Mouse (Mus musculus) layer of hippocampus, postnatal 14 days (tissue): ENCODE data around the gene Cmtm2a. TPM values are rescaled to one million over a fixed set of nuclear protein-coding genes. Genes with fewer than 3 reads are reported as not detected.
"Not testable (repeated sequence)": the region's sequence is repeated elsewhere in the genome, so short reads cannot be mapped to it uniquely, and the experiment has no call there.

ENCODE experiments used
- DNase-seq, 2 experiments: peaks; one replicate each; pipeline ENCODE4 v3.0.0; 2021 to 2022; ENCODE audit warnings: low spot score in 2 of 2, mixed read lengths in 1 of 2
- long read RNA-seq, 2 experiments: library from polyadenylated mRNA; stranded (forward); transcript quantifications; one replicate each; pipeline ENCODE4 v2.0.0; 2021
- total RNA-seq, 2 experiments: library from RNA; stranded (reverse); gene quantifications; 2 replicates each; pipeline ENCODE4 v1.2.3; 2021

Gene Cmtm2a
- not detected for total RNA-seq
- long read RNA-seq, experiment 1 = 0 reads
- long read RNA-seq, experiment 2 = 0 reads

DNA sequence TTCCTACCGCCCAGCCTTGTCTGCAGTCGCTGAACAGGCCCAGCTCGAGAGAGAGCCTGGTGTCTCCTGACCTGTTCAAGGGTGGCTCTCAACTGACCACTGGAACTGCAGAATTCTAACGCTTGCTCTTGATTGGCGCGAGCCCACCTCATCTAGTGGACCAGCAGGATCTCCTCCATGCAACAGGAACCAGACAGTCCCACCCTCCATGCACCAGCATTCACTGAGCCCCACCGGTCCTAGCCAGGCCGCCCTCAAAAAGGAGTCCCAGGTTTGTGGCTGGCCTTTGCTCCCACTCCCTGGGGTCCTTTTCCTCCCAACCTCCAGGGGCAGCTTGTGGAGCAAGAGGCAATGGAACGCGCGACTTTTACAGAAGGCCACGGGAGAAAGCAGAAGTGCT, at the start of gene Cmtm2a:
Gene Cmtm2a, minus strand, starts transcription at position 101 of the 400 bp plus-strand sequence.
- DNase-seq = not testable (repeated sequence)

DNA sequence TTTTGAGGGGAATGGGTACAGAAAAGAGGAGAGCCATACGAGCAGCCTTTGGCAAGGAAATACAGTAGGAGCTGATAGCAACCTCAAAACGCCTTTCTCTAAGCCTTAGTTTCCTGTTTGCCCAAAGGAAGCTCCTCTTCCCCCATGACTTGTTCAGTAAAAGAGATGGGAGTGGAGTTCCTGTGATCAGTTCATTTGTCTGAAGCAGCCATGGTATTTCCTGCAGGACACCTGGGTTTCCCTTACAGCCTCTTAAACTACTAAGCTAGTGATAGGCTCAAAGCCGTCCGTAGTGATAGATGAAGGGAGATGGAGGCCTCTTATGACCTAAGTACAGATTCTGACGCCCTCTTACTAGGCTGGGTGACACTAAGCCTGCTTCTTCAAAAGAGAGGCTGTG, 49.4 kb upstream of the Cmtm2a start:
- DNase-seq = no peak

DNA sequence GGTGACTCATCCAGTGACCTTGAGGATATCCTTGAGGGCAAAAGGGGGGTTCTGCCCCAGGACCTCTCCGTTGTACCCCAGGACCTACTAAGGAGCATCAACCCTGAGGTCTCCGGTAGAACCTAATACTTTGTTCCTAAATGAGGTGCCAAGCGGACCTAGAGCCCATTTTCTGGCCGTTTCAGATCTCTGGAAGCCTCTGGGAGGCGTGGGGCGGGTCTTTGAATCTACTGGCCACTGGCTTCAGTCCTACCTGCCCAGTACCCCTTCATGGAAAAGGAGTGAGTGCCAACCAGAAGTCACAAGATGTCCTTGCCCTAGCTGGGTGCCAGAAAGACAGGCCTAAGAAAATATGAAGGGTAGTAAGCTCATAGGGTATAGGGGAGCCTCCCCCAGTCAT, 48.7 kb upstream of the Cmtm2a start:
- DNase-seq = no peak

DNA sequence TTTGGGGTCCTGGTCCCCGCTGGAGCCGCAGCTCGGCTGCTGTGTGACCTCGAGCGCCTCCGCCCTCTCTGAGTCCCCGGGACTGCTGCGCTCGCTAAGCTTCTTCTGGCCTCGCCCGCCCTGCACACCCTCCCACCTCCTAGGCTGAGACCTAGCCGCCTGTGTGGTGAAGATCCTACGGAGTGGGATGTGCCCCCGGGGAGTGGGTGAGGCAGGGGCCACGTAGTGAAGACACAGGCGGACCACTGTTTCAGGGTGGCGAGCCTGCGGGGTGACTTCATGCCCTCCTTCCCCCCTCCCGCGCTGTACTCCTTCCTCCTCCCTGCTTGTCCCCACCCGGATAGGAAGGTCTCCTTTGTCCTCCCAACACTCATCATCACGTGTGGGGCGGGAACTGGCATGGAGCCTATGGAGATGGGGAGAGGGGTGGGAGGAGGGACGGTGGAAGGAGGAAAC, 48.2 kb upstream of the Cmtm2a start:
- DNase-seq = peak; percentile 35 to 48

DNA sequence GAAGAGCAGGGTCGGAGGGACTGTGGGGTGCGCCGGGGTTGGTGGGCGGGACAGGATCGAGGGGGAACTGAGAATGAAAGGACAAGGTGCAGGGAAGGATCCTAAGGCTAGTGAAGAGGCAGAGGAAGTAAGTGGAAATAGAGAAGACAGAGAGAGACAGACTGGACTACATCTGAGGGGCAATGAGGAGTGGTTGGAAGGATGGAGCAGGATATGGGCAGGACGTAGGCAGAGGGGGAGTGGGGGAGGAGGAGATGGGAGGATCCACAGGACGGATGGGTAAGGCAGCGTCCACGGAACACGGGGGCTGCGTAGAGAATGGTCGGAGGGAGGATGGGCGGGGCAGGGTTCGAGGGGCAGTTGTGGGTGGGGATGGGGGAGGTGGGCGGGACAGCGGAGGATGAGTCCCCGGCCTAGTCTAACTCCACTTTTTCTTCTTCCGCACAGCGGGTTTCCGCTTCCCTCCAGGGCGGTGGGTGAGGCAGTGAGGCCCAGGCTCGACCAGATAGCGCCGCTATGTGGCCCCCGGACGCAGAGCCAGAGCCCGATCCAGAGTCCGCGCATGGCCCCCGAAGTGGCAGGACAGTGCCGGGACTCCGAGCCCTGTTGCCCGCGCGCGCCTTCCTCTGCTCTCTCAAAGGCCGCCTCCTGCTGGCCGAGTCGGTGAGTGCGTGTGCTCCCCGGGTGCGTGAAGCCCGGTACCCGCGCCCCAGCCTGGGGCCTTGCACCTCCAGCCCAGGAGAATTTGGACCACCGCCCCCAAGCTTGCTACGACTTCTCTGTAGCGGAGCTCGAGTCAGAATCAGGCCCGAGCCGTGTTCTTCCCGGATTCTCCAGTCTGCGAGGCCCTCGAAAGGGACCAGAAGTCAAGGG, 47.5 kb upstream of the Cmtm2a start:
- peak; percentile 67 to 71 for DNase-seq

DNA sequence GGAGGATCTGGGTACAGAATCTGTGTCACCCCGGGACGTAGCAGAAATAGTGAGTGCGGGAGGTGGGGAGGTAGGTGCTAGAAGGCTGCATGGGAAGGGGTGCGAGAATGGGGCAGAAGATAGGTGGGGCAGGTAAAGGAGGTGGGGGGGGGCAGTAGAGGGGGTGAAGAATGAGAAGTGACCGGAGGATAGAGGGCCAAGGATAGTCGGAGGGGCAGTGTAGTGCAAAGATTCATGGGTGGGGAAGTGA, 46.9 kb upstream of the Cmtm2a start:
- DNase-seq = no peak

DNA sequence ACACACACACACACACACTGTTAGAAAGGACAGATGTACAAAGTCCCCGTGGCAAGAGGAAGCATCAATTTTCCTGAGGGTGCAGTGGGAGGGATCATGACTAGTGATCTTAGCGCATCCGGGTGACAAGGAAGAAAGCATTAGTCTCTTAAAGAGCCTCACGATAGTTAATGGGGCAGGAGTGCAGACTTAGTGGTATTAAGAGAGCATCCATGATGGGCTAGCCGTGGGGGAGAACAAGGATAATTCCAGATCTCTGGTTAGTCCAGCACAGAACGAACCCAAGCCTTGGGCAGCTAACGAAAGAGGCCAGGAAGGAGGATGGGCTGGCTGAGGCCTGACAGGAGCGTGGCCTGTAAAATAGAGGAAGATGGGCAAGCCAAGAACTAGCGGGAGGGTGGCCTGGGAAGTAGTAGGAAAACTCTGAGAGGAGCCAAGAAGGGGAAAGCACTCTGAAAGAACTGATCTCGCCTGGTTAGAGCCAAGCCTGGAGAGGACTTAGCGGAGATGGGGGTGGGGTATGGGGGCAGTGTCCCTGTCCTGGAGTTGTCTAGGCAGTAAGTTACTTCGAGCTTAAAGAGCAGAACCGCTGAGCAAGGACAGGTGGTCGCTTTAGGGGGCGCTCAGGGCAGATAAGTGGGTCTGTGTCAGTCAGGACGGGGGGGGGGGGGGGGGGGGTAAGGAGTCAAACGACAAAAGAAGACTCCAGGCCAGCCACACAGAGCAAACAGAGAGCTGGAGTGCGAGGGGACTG, 46.4 kb upstream of the Cmtm2a start, which contains the start of gene Cmtm3:
Gene Cmtm3, plus strand, starts transcription at position 182 of the 754 bp plus-strand sequence.
- peak in 1 of 2 experiments; percentile 51 for DNase-seq

DNA sequence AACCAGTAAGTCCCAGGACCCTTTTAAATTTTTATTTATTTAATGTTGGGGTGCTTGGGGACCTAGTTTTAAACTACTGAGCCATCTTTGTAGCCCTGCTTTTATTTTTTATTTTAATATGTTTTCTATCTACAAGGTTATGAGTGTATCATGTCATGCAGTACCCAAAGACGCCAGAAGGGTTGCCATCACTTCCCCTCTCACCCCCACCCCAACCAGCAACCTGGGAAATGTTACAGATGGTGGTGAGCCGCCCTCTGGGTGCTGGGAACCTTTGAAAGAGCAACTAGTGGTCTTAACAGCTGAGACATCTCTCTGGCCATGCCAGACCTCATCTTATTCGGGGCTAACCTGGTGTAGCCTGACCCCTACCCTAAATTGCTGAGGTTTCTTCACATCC, 44.9 kb upstream of the Cmtm2a start:
- DNase-seq = no peak

DNA sequence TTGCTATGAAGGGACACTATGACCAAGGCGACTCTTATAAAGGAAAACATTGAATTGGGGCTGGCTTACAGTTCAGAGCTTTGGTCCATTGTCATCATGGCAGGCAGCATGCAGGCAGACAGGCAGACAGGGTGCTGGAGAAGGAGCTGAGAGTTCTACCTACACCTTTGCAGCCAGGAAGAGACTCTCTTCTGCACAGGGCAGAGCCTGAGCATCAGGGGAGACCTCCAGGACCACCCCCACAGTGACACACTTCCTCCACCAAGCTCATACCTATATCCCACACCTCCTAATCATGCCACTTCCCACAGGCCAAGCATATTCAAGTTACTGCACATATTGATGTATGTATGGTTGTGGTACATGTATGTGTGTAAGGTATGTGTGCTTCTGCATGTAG, 43.8 kb upstream of the Cmtm2a start:
- DNase-seq = no peak

DNA sequence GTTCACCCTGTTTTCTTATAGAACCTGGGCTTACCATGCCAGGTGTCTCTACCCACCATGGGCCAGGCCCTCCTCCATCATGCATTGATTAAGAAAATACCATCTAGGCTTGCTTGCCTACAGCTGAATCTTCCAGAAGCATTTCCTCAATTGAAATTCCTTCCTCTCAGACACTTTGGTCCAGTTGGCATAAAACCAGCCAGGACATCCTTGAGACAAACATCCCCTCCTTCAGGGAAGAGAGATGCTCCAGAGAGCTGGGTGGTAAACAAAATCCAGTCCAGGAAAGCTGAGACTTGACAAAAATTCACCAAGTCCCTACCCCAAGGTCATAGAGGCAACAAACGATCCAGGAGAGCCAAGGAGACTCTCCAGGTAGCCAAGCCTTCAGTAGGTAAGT, 41.2 kb upstream of the Cmtm2a start:
- DNase-seq = no peak

DNA sequence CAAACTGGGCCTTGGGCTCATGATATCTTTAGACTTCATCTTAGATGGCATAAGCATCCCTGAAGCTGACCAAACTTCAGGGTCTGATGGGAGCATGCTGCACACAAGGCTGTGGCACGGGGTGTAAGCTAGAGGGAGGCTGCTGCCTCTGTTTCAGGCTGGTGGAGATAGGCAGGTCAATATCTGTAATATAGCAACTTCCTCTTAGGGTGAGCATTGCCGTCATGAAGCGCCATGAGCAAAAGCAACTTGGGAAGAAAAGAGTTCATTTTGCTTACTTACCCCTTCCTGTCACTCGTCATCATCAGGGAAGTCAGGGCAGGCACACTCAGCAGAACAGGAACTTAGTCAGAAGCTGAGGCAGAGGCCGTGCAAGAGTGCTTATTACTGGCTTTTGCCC, 40.8 kb upstream of the Cmtm2a start:
- DNase-seq = no peak

DNA sequence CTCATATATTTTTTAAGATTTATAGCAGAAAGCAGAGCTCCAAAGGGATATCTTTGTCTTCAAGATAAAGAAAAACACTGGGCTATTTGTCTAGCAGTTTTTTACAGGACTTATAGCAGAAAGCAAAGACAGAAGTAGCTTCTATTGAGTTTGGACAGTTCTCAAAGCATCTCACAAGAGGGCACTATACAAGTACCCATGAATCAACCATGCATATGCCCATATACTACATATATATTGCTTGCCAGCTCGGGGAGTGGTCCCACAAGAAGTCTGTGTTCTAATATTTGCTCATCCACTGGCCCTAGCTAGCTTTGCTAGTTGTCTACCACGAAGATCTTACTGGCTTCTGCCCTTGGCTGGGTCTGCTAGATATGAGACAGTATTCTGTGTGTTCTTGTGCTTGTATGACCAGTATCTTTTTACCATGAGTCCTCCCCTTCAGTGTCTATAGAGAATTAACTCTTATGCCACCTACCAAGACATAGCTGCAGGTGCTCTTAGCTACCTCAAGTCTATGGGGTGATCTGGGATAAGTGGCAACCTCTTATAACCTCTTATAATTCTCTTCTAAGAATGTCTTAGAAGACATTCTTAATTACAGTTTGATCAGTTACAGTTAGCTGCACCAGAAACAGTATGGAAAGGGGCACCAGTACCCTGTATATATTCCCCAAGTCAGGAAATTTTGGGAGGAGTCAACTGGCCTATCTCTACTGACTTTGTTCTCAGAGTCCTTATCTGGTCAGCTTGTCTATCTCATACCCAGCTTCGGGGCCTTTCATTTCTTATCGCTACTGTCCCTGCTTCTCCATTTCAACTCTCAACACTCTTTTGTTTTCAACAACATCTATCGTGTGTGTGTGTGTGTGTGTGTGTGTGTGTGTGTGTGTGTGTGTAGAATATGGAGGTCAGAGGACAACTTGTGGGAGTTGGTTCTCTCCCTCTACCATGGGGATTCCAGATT, 40.0 kb upstream of the Cmtm2a start:
- DNase-seq = no peak

DNA sequence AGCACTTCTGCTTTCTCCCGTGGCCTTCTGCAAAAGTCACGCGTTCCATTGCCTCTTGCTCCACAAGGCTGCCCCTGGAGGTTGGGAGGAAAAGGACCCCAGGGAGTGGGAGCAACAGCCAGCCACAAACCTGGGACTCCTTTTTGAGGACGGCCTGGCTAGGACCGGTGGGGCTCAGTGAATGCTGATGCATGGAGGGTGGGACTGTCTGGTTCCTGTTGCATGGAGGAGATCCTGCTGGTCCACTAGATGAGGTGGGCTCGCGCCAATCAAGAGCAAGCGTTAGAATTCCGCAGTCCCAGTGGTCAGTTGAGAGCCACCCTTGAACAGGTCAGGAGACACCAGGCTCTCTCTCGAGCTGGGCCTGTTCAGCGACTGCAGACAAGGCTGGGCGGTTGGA, 28.9 kb upstream of the Cmtm2a start, which contains the start of gene Cmtm2b:
Gene Cmtm2b, plus strand, starts transcription at position 301 of the 400 bp plus-strand sequence.
- not testable (repeated sequence) for DNase-seq

DNA sequence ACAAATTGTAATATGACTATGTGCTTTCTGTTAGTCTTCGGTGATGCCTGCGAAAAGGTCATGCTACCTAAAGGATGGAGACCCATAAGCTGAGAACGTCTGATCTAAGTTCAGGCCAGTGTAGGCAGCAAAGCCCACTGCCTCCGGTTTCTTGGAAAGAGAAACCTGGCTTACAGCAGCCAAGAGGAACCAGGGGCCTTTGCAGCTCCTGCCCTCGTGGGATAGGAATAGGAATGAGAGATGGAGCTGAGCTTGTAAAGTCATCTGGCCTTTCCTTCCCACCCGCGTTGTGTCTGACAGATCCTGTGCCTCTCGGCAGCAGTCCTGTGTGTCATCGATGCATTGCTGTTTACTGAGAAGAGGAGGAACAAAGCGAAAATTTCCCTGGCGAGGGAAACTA, 28.3 kb upstream of the Cmtm2a start, which contains the start of gene Gm11020:
Gene Gm11020, plus strand, starts transcription at position 301 of the 400 bp plus-strand sequence.
- not testable (repeated sequence) for DNase-seq

DNA sequence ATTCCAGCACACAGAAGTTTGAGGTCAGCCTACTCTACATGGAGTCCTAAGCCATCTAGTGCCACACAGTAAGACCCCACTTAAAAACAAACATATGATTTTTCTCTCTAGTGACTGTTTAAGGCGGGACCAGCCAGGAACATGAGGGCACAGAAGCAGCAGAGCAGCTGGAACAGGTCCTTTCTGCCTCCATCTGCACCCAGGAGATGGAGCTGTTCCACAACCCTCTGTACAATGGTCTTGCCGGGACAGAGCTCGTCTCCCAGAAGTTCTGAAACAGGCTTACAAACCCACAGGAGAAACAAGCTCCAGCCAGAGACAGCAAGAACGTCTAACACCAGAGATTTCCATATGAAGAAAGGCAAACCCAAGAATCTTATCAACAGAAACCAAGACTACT, 20.3 kb upstream of the Cmtm2a start:
- no peak for DNase-seq

DNA sequence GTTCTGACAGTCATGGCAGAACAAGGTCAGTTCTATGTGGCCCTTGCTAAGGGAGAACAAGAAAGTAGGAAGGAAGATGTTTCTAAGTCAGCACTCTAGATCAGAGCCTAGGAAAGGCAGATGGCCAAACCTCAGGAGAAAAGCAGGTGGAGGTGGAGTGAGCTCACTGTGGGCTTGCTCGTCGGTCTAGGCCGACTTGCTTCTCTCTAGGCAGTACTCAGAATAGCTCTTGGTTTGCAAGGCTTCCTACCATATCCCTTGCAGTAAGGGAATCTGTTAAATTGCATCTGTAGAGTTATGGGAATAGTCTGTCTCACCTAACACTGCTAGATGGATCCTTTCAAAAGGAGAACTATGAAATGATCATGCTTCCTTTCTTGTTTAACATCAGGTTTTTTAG, 19.0 kb upstream of the Cmtm2a start:
- not testable (repeated sequence) for DNase-seq

DNA sequence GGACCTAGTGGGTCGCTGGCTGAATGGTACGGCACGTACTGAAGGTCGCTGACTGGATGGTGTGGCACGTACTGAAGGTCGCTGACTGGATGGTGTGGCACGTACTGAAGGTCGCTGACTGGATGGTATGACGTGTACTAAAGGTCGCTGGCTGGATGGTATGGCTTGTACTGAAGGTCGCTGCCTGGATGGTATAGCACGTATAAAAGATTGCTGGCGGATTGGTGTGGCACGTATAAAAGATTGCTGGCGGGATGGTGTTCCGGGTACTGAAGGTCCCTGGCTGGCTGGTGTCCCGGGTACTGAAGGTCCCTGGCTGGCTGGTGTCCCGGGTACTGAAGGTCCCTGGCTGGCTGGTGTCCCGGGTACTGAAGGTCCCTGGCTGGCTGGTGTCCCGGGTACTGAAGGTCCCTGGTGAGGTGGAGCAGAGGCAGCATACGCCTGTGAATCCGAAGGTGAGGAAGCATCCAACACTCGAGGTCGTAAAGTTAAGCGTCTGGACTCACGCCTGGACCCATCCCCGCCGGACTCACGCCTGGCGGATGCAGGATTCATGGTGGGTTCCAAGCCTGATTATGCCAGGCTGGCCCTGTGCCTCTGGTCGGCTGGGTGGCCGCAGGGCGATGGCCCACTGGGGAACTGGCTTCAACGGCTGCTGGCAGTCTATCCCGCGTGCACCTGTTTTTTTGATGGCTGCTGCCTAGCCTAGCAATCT, 16.6 kb upstream of the Cmtm2a start, which contains the start of the genes Gm45711 and Cmtm1:
Gene Gm45711, minus strand, starts transcription at position 641 of the 715 bp plus-strand sequence.
Gene Cmtm1, minus strand, starts transcription at position 705 of the 715 bp plus-strand sequence.
- DNase-seq = peak; percentile 31 to 52

DNA sequence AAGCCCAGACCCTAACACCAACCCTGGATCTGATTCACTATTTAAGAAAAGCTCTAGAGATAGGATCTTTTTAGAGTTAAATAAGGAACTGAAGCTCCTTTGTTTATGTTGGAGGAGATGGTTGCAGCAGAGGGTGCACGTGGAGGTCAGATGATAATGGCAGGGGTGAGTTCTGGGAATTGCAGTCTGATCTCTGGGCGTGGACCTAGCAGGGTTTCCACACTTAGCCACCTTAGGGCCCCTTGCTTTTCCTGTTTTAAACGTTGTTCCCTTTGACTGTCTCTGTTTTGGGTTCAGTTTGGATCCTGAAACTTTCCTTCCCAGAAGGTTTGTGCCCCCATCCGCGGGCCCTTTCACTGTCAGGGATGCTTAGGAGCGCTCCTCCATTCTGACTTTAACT, 15.4 kb upstream of the Cmtm2a start:
- not testable (repeated sequence) for DNase-seq

DNA sequence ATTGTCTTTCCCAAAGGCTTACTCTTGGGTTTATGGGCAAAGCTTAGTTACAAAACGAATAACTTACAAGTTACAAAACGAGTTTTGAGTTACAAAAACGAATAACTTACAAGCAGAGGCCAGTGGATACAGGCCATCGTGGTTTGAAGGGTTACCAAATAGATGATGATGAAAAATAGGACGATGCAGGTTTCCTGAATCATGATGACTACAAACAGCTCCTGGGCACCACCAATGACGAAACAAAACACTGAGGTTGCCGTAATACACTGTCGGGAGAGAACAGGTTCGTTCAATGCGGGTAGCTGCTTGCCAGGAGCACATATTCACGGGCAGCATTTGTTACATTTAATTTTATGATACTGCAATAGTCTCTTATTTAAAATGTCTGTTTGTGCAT, 12.0 kb upstream of the Cmtm2a start:
- DNase-seq = no peak

DNA sequence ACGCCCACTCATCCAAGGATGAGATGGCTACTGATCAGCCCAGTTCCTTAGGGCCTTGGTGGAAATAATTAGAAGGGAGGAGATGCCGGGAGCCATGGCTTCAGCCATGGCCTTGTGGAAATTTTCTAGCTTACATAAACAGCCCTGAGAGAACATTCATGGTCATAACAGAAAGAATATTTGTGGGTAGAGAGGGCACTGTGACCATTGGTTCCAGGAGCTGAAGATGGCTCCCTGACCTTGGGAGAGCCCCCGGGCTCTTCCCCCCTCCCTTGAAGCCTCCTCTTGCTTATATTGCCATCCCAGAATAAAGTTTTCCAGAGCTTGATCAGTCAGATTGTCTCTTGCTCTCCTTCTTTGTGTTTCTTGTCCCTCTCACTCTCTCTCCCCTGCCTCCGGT, 9.6 kb upstream of the Cmtm2a start:
- not testable (repeated sequence) for DNase-seq
